ENCODE assay signal across 24 mouse cellular contexts in genomic region chr19:22910686-22911085, GRCm38 (mm10).
"Had no signal": no experiment of that assay in that cellular context is flagged by ENCODE, and none has a peak within 500 bp of the region (broad histone marks: within the 10 kb centered on the region; RNA-seq: fewer than 3 reads in every experiment).

No protein-coding gene starts in this region.

- H3K9ac ChIP-seq: limb, embryonic 13.5 days; liver, embryonic 12.5 days; liver, embryonic 15.5 days; lung, embryonic 15.5 days; midbrain, embryonic 13.5 days; neural tube, embryonic 13.5 days; stomach, embryonic 15.5 days had no signal

- H3K36me3 ChIP-seq: limb, embryonic 10.5 days; limb, embryonic 13.5 days; liver, embryonic 12.5 days; liver, embryonic 15.5 days; lung, embryonic 15.5 days; midbrain, embryonic 10.5 days; midbrain, embryonic 13.5 days; neural tube, embryonic 13.5 days; stomach, embryonic 15.5 days had no signal

- ATAC-seq: liver, embryonic 12.5 days; midbrain, embryonic 13.5 days; midbrain, embryonic 16.5 days had no signal

- DNase-seq: kidney, adult 9 months; kidney, postnatal 14 days; kidney, postnatal 4 days; layer of hippocampus, postnatal 36 days; liver; lung, adult 18-20 months; lung, postnatal 10 days; lung, postnatal 36 days; right cerebral cortex, adult 18-20 months; right cerebral cortex, postnatal 14 days; spleen, adult 18-20 months; thymus, postnatal 25 days had no signal

- H3K4me3 ChIP-seq: limb, embryonic 10.5 days; limb, embryonic 13.5 days; liver, embryonic 12.5 days; liver, embryonic 15.5 days; lung, embryonic 15.5 days; megakaryocyte, embryonic 14.5 days; midbrain, embryonic 10.5 days; midbrain, embryonic 13.5 days; myocyte; neural tube, embryonic 13.5 days; stomach, embryonic 15.5 days had no signal

- H3K4me2 ChIP-seq: limb, embryonic 13.5 days; liver, embryonic 12.5 days; liver, embryonic 15.5 days; lung, embryonic 15.5 days; midbrain, embryonic 13.5 days; neural tube, embryonic 13.5 days; stomach, embryonic 15.5 days had no signal

- H3K27ac ChIP-seq: limb, embryonic 10.5 days; limb, embryonic 13.5 days; liver, embryonic 12.5 days; liver, embryonic 15.5 days; lung, embryonic 15.5 days; midbrain, embryonic 10.5 days; midbrain, embryonic 13.5 days; neural tube, embryonic 13.5 days; stomach, embryonic 15.5 days had no signal

- H3K9me3 ChIP-seq: limb, embryonic 10.5 days; limb, embryonic 13.5 days; liver, embryonic 12.5 days; liver, embryonic 15.5 days; lung, embryonic 15.5 days; megakaryocyte, embryonic 14.5 days; midbrain, embryonic 10.5 days; midbrain, embryonic 13.5 days; neural tube, embryonic 13.5 days; stomach, embryonic 15.5 days had no signal

- H3K4me1 ChIP-seq: limb, embryonic 10.5 days; limb, embryonic 13.5 days; liver, embryonic 12.5 days; liver, embryonic 15.5 days; lung, embryonic 15.5 days; megakaryocyte, embryonic 14.5 days; midbrain, embryonic 10.5 days; midbrain, embryonic 13.5 days; neural tube, embryonic 13.5 days; stomach, embryonic 15.5 days had no signal

- H3K27me3 ChIP-seq: limb, embryonic 13.5 days; liver, embryonic 12.5 days; liver, embryonic 15.5 days; lung, embryonic 15.5 days; megakaryocyte, embryonic 14.5 days; midbrain, embryonic 13.5 days; neural tube, embryonic 13.5 days; stomach, embryonic 15.5 days had no signal
